Mouse (Mus musculus) lung, adult 10 weeks (tissue): ENCODE measurements around the gene Banf1. TPM values are rescaled to one million over a fixed set of nuclear protein-coding genes. Genes with fewer than 3 reads are reported as not detected.

ENCODE experiments used
- polyA plus RNA-seq: library from polyadenylated mRNA; stranded (reverse); fragments of 350-450 nt; fragmentation: Illumina TruSeq; extraction: RNeasy Lipid Tissue Mini Kit (QIAGEN cat#74804); gene quantifications from one replicate; pipeline ENCODE4 v1.2.3, GENCODE M21; 2014; ENCODE audit warnings: low read depth, low replicate concordance; ENCODE audit not compliant: insufficient read depth

Gene Banf1
- polyA plus RNA-seq: 139 TPM

GRCm38 (mm10) chr19:5367053-5367359 is at the start of gene Banf1:
TSS of gene Banf1 (minus strand) at chr19:5367168.

GRCm38 (mm10) chr19:5402293-5402692 is 35.3 kb upstream of the Banf1 start, which contains the start of gene Tsga10ip:
TSS of gene Tsga10ip (minus strand) at chr19:5402526.

GRCm38 (mm10) chr19:5388588-5389242 is 21.7 kb upstream of the Banf1 start, which contains the start of gene Sart1:
TSS of gene Sart1 (minus strand) at chr19:5388703.

DNA sequence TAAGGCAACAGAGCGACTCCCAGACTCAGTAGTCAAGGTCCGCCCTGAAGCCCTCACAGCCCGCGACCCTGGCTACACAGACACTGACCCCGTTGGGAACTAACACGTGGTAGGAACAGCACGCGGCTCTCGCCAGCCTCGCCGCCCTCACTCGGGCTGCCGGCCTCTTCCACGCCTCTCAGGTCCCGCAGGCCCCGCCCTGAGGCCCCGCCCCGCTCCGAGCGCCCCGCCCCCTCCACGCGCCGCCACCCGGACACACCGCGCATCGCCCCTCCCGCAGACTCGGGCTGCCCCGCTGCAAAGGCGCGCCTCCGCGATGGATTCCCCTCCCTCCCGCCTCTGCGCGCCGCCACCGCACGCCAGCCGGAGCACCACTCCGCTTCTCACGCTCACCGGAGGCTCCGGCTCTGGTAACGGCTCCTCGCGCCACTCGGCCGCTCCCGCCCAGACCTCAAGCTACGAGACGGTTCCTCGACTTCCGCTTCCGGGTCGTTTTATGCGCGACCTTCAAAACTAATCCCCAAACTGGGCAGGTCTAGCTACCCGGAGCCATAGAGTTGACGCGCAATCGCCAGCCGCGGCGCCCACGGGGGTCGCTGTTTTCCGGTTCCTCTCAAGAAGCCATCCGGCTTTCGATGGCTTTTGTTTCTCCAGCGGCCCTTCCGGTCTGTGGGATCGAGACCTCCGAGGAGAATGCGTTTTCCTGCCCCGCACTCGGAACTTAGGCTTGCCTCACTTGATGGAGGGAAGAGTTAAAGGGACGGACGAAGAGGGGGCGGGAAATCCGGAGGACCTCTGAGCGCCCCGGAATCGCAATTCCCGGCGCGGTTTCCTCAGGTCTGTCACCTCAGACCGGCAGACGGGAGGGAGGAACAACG is 554 bp downstream of the Banf1 start, which contains the start of gene Eif1ad:
Gene Eif1ad, plus strand, starts transcription at position 567 of the 878 bp plus-strand sequence.

GRCm38 (mm10) chr19:5349502-5349873 is 17.5 kb downstream of the Banf1 start, which contains the start of gene Cst6:
TSS of gene Cst6 (minus strand) at chr19:5349574.

DNA sequence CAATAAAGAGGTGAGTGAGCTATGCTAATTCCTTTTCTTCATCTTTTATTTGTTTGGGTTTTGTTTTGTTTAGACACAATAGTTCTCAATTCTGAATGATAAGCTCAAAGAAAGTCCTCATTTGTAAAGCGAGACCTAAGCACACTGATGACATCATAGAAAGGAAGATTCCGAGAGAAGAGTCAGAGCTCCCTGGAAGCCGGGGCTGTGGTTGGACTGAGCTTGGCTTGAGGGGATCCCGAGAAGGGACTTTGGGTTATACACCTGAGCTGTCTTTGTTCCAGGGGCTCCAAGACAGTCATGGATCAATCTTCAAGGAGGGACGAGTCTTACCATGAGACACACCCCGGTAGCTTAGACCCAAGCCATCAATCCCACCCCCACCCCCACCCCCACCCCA is 31.5 kb downstream of the Banf1 start, which contains the start of gene Catsper1:
Gene Catsper1, plus strand, starts transcription at position 301 of the 400 bp plus-strand sequence.

Other genes starting within 250 kb of the Banf1 start
- 12.7 TPM for gene Klc2, start 248.6 kb downstream of the Banf1 start, polyA plus RNA-seq
- 9.4 TPM for gene Pacs1, start 94.0 kb downstream of the Banf1 start, polyA plus RNA-seq
- gene Sf3b2, start 71.7 kb downstream of the Banf1 start, polyA plus RNA-seq: 93.1 TPM
- 0.28 TPM for gene Gal3st3, start 68.8 kb downstream of the Banf1 start, polyA plus RNA-seq
- not detected for gene Catsper1, start 31.4 kb downstream of the Banf1 start, polyA plus RNA-seq
- 2.3 TPM for gene Cst6, start 17.6 kb downstream of the Banf1 start, polyA plus RNA-seq
- gene Eif1ad, start 427 bp downstream of the Banf1 start, polyA plus RNA-seq: 13.4 TPM
- gene Sart1, start 21.5 kb upstream of the Banf1 start, polyA plus RNA-seq: 63.0 TPM
- gene Tsga10ip, start 35.4 kb upstream of the Banf1 start, polyA plus RNA-seq: not detected
- 391 TPM for gene Drap1, start 57.8 kb upstream of the Banf1 start, polyA plus RNA-seq
- gene AI837181, start 58.0 kb upstream of the Banf1 start, polyA plus RNA-seq: 34.1 TPM
- gene Fosl1, start 80.4 kb upstream of the Banf1 start, polyA plus RNA-seq: 0.17 TPM
- 15.3 TPM for gene Ccdc85b, start 90.7 kb upstream of the Banf1 start, polyA plus RNA-seq
- 62.7 TPM for gene Fibp, start 93.4 kb upstream of the Banf1 start, polyA plus RNA-seq
- 9.0 TPM for gene Ctsw, start 101.3 kb upstream of the Banf1 start, polyA plus RNA-seq
- 41.2 TPM for gene Efemp2, start 106.8 kb upstream of the Banf1 start, polyA plus RNA-seq
- 24.5 TPM for gene Mus81, start 121.2 kb upstream of the Banf1 start, polyA plus RNA-seq
- 601 TPM for gene Cfl1, start 123.3 kb upstream of the Banf1 start, polyA plus RNA-seq
- not detected for gene 1700020D05Rik, start 136.6 kb upstream of the Banf1 start, polyA plus RNA-seq
- 5.9 TPM for gene Snx32, start 143.4 kb upstream of the Banf1 start, polyA plus RNA-seq
- 0.69 TPM for gene Ovol1, start 193.5 kb upstream of the Banf1 start, polyA plus RNA-seq
- gene Ap5b1, start 200.9 kb upstream of the Banf1 start, polyA plus RNA-seq: 3.3 TPM
- gene Rnaseh2c, start 234.7 kb upstream of the Banf1 start, polyA plus RNA-seq: 45.6 TPM
- 39.0 TPM for gene Kat5, start 243.1 kb upstream of the Banf1 start, polyA plus RNA-seq